Mouse (Mus musculus): ENCODE measurements at regions not wholly inside any gene's neighbourhood (a gene's known extent, or its start where the extent isn't known, plus 50 kb on each side); places are given as distances from the start of the nearest gene placed in this dataset.
A peak's percentile ranks its signal among the peaks of the same experiment; 100 is the strongest.

- H3K27me3 ChIP-seq, result no peaks in the 10 kb centered on the region
- ChIA-PET CTCF (no interaction called here), POLR2A (no interaction called here)
- TF ChIP-seq CTCF (IDR thresholded peaks at IDR 0.05), result no peak
- in situ Hi-C loops (cut with MboI; ENCODE audit: low pct_unique_long_range_greater_than_20kb), result no loop called here
- ATAC-seq, result no peak
- no peak for DNase-seq (ENCODE audit: low read depth, low spot score)
Observed at GRCm38 (mm10) chr13:55985396-55985795, 149.4 kb upstream of the Pitx1 start.

- ATAC-seq (no peak), DNase-seq (ENCODE audit: low read depth, low spot score) (no peak)
- POLR2A ChIA-PET, result no interaction called here
- no peak for TF ChIP-seq CTCF (IDR thresholded peaks at IDR 0.05)
- no peaks in the 10 kb centered on the region for H3K27me3 ChIP-seq
- CTCF ChIA-PET, result no interaction called here
- in situ Hi-C loops (cut with MboI; ENCODE audit: low pct_unique_long_range_greater_than_20kb), result no loop called here
Observed at GRCm38 (mm10) chr13:55984772-55985171, 148.8 kb upstream of the Pitx1 start.

- TF ChIP-seq CTCF (IDR thresholded peaks at IDR 0.05), result no peak
- CTCF ChIA-PET, result no interaction called here
- H3K27me3 ChIP-seq, result no peaks in the 10 kb centered on the region
- ATAC-seq (peak; percentile 47), DNase-seq (ENCODE audit: low read depth, low spot score) (no peak)
- POLR2A ChIA-PET, result no interaction called here
- in situ Hi-C loops (cut with MboI; ENCODE audit: low pct_unique_long_range_greater_than_20kb), result no loop called here
Observed at GRCm38 (mm10) chr13:55983851-55984250, 147.9 kb upstream of the Pitx1 start.

DNA sequence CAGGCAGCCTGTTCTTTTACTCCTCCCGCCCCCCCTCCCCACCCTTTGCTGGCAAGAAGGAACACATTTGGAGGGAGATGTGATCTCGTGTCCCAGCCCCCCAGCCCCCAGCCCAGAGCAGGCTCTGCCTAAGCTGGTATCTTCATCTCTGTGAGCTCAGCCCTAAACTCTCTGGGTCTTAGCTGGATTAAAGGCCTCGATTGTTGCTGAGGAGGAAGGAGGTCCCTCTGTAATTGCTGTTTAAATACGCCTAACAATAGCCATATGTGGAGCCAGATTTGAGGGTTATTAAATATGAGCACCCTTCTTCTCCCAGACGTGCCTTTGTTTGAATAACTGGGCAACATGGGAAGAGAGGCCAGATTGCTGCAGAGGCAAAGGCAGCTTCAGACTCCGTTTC lies 145.0 kb upstream of the Pitx1 start:
- POLR2A ChIA-PET, result no interaction called here
- no peaks in the 10 kb centered on the region for H3K27me3 ChIP-seq
- CTCF ChIA-PET, result no interaction called here
- TF ChIP-seq CTCF (IDR thresholded peaks at IDR 0.05), result no peak
- in situ Hi-C loops (cut with MboI; ENCODE audit: low pct_unique_long_range_greater_than_20kb), result no loop called here
- DNase-seq (ENCODE audit: low read depth, low spot score) (no peak), ATAC-seq (no peak)

- in situ Hi-C loops (cut with MboI; ENCODE audit: low pct_unique_long_range_greater_than_20kb), result no loop called here
- ATAC-seq, result no peak
- no peak for TF ChIP-seq CTCF (IDR thresholded peaks at IDR 0.05)
- ChIA-PET CTCF (no interaction called here), POLR2A (no interaction called here)
- H3K27me3 ChIP-seq, result no peaks in the 10 kb centered on the region
- no peak for DNase-seq (ENCODE audit: low read depth, low spot score)
Observed at GRCm38 (mm10) chr13:55977902-55978301, 141.9 kb upstream of the Pitx1 start.

DNA sequence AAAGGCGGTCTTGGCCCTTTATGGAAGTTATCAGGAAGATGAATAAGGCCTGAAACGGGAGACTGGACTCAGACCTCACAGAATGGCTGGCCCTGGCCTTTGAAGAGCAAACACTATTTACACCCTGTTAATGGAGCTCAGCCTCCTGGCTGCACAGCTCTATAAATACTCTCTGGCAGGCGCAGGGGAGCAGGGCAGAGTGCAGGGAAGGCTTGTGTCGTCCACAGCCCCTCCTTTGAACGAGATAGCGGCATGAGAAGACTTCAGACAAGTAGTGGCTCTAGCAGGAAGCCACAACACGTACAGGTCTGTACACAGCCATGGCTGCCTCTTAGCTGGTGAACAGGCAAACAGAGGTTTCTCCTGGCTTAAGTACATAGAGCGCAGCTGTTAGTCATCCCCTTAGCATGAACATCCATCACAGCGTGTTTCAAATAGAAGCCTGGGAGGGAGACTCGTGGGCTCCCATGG lies 141.0 kb upstream of the Pitx1 start:
- no peaks in the 10 kb centered on the region for H3K27me3 ChIP-seq
- no peak for ATAC-seq
- no peak for DNase-seq (ENCODE audit: low read depth, low spot score)
- in situ Hi-C loops (cut with MboI; ENCODE audit: low pct_unique_long_range_greater_than_20kb), result no loop called here
- TF ChIP-seq CTCF (IDR thresholded peaks at IDR 0.05), result no peak
- ChIA-PET POLR2A (no interaction called here), CTCF (no interaction called here)

GRCm38 (mm10) chr13:55974105-55974504 lies 138.1 kb upstream of the Pitx1 start:
- in situ Hi-C loops (cut with MboI; ENCODE audit: low pct_unique_long_range_greater_than_20kb), result no loop called here
- no peak for ATAC-seq
- ChIA-PET CTCF (no interaction called here), POLR2A (no interaction called here)
- TF ChIP-seq CTCF (IDR thresholded peaks at IDR 0.05), result peak; percentile 70
- no peaks in the 10 kb centered on the region for H3K27me3 ChIP-seq
- no peak for DNase-seq (ENCODE audit: low read depth, low spot score)

- ChIA-PET CTCF (no interaction called here), POLR2A (no interaction called here)
- ATAC-seq (no peak), DNase-seq (ENCODE audit: low read depth, low spot score) (no peak)
- H3K27me3 ChIP-seq, result no peaks in the 10 kb centered on the region
- peak; percentile 32 for TF ChIP-seq CTCF (IDR thresholded peaks at IDR 0.05)
- in situ Hi-C loops (cut with MboI; ENCODE audit: low pct_unique_long_range_greater_than_20kb), result no loop called here
Observed at GRCm38 (mm10) chr13:55970687-55971086, 134.7 kb upstream of the Pitx1 start.

DNA sequence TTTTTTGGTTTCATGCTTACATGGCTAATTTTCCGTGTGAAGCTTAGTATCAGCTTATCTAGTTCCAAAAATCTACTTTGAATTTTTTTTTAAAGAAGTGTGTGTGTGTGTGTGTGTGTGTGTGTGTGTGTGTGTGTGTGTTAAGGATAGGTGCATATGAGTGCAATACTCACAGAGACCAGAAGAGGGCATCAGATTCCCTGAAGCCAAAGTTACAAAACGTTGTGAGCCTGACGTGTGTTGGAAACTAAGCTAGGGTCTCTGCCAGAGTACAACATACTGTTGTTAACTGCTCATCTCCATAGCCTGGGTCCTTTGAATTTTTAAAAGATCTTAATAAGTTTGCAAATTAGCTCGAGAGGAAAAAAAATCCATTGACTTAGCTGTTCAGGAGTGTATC lies 133.5 kb upstream of the Pitx1 start:
- DNase-seq (ENCODE audit: low read depth, low spot score) (no peak), ATAC-seq (no peak)
- TF ChIP-seq CTCF (IDR thresholded peaks at IDR 0.05), result peak; percentile 38
- ChIA-PET CTCF (interaction anchor here (0.8 to 1.5 kb wide), 2 partner anchors 9 to 222 kb away, joined by 3 to 5 read pairs; no protein-coding TSS in a partner anchor), POLR2A (interaction anchor here (0.6 kb wide), 1 partner anchor 134 kb away, joined by 3 read pairs; no protein-coding TSS in a partner anchor)
- H3K27me3 ChIP-seq, result no peaks in the 10 kb centered on the region
- in situ Hi-C loops (cut with MboI; ENCODE audit: low pct_unique_long_range_greater_than_20kb), result loop anchor here (10.0 kb wide), 2 partner anchors 235 to 305 kb away; no protein-coding TSS in a partner anchor

DNA sequence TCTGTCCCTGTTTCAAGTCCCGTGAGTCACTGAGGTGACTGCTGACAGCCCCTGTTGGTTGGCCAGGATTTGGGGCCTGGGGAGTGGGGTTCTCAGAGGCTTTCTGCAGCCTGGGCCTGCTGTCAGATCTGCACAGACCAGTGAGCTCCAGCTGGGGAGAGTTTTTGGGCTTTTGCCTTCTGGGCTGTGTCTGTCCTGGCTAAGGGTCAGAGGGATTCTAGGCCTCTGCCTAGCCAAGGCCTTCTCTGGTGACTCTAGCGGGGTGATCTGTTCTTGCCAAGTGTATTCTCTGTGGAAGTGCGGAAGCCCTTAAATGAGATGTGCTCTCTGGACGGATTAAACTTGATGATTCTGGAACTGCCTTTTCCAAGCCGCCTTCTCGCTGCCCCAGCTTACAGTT lies 131.2 kb upstream of the Pitx1 start:
- ChIA-PET CTCF (interaction anchor here (0.6 to 1.7 kb wide), 2 partner anchors 62 to 185 kb away, joined by 3 to 4 read pairs; no protein-coding TSS in a partner anchor), POLR2A (no interaction called here)
- DNase-seq (ENCODE audit: low read depth, low spot score) (no peak), ATAC-seq (no peak)
- no peak for TF ChIP-seq CTCF (IDR thresholded peaks at IDR 0.05)
- in situ Hi-C loops (cut with MboI; ENCODE audit: low pct_unique_long_range_greater_than_20kb), result loop anchor here (10.0 kb wide), 2 partner anchors 232 to 302 kb away; no protein-coding TSS in a partner anchor
- no peaks in the 10 kb centered on the region for H3K27me3 ChIP-seq

DNA sequence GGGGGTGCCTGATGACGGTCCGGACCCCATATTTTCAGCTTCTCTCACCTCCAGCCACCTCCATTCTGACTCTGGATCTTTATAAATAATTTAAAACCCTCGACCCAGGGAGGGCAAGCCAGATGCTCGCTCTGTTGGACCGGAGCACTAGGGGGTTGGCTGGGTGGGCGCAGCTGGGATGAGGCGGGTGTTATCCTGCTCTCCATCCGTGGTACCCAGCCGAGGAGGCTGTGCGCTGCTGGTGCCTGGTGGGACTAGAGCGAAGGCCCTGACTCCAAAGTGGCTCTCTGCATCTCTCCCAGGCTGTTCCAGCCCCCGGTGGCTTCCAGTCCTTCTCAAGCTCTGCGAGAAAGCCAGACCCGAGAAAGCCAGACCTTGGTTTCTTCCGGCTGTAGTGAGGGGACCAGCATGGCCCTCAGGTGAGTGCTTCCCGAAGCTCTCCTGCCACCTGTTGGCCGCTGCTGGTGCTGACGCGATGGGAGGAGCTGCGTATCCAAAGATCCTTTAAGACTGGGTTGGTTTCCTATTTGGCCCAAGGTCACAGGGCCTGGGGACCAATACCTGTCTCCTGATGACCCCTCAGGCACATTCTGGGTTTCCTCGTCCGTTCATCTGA lies 127.1 kb upstream of the Pitx1 start:
- peaks cover 5% of the 10 kb centered on the region for H3K27me3 ChIP-seq
- peak; percentile 98 for TF ChIP-seq CTCF (IDR thresholded peaks at IDR 0.05)
- no peak for DNase-seq (ENCODE audit: low read depth, low spot score)
- in situ Hi-C loops (cut with MboI; ENCODE audit: low pct_unique_long_range_greater_than_20kb), result loop anchor here (10.0 kb wide), 2 partner anchors 228 to 298 kb away; no protein-coding TSS in a partner anchor
- POLR2A ChIA-PET, result no interaction called here
- CTCF ChIA-PET, result interaction anchor here (1.0 to 2.9 kb wide), 8 partner anchors 8 to 220 kb away, joined by 3 to 13 read pairs (median 4); no protein-coding TSS in a partner anchor
- ATAC-seq, result peak; percentile 78

All from Patski (cell line).